Mouse (Mus musculus) thymus, postnatal 14 days (tissue): ENCODE results near the gene Tkt.
"Not testable (repeated sequence)": the region's sequence is repeated elsewhere in the genome, so short reads cannot be mapped to it uniquely, and the experiment has no call there.

ENCODE experiments used
- DNase-seq: peaks from one replicate; pipeline ENCODE4 v3.0.0; 2021

Gene Tkt

DNA sequence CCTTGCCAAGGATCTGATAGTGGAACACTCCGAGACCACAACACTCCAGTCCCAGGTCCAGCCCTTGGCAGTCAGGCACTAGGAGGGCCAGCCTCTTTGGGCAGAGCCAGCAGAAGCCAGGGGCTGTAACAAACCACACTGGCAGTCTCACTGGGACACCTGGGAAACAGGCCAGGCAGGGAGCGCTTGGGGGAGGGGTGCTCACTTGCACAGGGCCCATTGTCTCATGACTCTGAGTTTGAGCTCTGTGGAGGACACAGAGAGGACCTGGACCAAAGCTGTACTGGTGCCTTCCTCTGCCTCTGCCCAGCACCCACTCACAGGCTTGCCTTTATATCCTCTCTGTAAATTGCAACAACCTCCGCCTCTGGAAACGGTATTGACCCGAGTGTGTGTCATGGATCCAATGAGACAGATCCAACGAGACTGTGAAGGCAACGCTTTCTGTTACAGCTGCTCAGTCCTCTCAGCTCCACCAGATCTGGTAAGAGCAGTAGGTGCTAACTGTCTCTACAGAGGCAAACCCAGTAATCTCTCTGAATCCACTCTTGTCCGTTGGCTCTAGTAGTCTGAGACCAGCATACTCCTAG is at the start of gene Tkt:
Tkt (plus strand) TSS at position 229 of the 590 bp plus-strand sequence.
- DNase-seq, result peak; percentile 22

DNA sequence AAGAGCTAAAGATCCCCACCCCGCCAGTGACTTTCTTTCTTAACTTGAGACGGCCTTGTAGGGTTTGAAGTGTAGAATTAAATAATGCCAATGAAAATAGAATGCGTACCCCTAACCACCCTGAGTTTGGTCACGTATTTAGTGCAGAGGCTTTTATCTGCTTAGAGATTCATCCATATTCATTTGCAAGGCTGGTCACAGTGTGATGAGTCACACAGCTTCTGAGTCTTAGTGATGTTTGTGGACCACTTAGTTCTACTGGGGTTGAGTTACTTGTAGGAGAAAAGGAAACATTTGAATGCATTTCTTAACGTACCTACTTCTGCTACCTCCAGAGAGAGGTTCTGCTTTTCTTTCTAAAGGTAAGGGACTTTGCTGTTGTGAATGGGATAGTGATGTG is 43.2 kb upstream of the Tkt start:
- DNase-seq, result no peak

DNA sequence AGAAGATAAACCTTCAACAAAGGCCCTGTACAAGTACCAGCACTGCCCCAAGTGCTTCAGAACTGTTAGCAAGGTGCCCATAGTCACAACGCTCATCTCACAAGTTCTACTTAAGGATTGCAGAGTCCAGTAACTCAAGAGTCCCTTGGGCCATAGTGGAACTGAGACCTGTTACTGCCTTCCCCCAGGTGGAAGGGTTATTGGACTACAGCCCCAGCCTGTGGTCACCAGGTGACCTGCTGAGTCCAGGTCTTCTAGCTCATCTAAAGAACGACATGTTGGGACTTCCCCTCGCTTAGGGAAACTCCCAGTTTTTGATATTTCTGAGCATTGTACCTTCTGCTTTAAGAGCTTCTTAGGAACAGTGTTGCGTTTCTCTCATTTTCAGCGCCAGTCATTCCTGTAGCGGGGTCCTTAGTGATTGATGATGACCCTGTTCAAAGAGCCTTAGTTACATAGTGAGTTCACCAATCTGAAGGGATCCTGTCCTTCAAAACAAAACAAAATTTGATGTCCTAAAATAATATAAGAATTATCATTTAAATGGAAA is 37.9 kb upstream of the Tkt start:
- DNase-seq, result no peak

GRCm38 (mm10) chr14:30512896-30513295 is 35.3 kb upstream of the Tkt start:
- no peak for DNase-seq

- no peak for DNase-seq
Observed at GRCm38 (mm10) chr14:30515931-30516723, 32.0 kb upstream of the Tkt start.

DNA sequence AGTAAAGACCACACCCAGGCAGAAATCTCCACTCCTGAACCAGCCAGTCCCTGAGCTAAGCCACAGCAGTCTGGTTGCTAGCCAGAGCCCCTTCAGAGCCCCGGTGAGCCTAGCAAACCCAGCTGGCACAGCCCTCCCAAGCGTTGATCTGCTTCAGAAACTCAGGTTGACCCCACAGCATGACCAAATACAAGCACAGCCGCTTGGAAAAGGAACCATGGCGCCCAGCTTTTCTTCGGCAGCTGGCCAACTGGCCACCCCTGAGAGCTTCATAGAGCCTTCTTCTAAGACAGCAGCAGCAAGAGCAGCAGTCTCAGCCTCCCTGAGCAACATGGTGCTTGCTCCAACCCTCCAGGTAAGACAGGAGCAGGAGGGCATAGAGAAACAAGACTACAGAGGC is 28.8 kb upstream of the Tkt start:
- no peak for DNase-seq

DNA sequence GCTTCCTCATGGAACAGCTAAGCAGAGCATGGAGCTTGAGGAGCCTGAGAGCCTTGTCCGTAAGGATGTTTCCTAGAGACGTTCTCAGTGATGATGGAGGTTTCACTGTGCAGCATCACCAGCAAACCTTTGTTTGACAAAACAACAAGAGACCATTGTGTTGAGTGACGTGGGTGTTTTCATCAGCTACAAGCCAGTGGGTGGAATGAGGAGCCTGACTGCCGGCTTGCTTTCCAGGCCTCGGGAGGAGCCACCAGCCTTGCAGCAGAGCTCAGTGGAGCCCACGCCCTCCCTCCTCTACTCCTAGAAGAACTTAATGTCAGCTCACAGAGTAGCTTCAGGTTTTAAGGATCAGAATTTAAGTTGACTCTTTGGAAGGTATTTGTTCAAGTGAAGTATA is 24.8 kb upstream of the Tkt start:
- no peak for DNase-seq

DNA sequence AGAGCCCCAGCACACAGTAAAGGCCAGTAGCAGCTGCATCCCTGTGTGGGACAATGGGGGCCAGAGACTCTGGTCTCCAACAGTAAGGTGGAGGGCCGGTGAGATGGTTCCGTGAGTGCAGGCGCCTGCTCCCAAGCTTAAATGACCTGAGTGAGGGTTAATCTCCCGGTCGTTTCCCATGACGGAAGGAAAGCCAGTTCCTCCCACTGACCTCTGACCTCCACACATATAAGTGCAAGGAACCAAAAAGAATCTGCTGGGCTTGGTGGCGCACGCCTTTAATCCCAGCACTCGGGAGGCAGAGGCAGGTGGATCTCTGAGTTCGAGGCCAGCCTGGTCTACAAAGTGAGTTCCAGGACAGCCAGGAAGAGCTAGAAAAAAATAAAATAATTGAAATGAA is 19.8 kb upstream of the Tkt start:
- no peak for DNase-seq

GRCm38 (mm10) chr14:30528961-30529360 is 19.2 kb upstream of the Tkt start:
- DNase-seq, result no peak

DNA sequence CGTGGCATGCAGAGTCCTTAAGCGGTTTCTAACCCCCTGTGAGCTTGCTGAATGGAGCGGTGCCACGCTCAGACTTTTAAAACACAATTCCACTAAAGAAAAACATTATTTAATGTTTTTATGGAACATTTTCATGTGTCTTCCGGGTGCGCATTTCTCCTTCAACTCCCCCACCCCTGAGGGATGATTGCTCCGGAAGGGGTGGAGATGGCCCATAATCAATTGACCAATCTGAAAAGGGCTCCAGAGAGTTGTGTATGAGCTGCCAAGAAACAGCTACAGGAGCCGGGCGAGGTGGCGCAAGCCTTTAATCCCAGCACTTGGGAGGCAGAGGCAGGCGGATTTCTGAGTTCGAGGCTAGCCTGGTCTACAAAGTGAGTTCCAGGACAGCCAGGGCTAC is 18.7 kb upstream of the Tkt start:
- no peak for DNase-seq

- no peak for DNase-seq
Observed at GRCm38 (mm10) chr14:30530726-30531269, 17.4 kb upstream of the Tkt start.

GRCm38 (mm10) chr14:30531431-30531830 is 16.7 kb upstream of the Tkt start:
- no peak for DNase-seq

GRCm38 (mm10) chr14:30531896-30532295 is 16.3 kb upstream of the Tkt start:
- DNase-seq, result no peak

DNA sequence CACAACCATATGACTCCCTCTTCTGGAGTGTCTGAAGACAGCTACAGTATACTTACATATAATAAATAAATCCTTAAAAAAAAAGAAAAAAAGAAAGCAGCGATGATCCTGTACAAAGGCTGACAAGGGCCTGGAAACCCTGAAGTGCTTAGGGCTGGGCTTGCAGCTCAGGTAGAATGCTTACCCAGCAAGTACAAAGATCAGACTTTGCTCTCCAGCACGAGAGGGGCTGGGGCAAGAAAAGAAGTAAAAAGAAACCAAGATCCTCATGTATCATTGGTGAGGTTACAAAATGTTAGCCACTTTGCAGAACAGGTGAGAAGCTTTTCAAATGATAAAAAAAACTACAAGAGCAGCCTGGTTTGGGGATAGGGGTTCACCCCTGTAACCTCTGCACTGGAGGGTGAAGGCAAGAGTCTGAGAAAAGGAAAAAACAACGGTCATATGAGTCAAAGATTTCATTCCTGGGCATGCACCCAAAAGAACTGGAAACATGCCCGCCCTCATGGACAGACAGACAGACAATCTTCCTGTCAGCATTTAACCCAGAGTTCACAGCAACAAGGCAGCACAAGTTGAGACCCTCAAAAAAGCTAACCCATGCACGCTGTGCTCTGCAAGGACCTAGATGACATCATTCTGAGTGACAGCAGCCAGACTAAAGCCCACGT is 14.2 kb upstream of the Tkt start:
- no peak for DNase-seq

DNA sequence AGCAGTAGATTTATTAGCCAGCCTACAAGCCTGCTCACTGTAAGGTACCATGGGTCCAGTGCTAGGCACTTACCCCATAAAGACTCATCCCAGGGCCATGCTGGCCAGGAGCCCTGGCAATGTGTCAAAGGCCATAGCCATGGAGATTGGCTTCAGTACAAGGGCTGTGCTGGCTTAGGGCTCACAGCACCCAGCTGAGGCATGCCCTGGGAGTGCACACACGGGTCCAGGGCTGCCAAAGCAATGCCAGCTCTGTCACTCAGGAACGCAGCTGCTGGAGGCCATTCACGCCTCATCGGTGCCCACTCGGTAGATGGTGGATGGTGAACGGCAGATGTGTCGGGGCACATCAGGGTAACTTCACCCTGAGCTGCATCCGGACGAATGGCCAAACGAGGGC is 6.6 kb upstream of the Tkt start:
- DNase-seq, result no peak

DNA sequence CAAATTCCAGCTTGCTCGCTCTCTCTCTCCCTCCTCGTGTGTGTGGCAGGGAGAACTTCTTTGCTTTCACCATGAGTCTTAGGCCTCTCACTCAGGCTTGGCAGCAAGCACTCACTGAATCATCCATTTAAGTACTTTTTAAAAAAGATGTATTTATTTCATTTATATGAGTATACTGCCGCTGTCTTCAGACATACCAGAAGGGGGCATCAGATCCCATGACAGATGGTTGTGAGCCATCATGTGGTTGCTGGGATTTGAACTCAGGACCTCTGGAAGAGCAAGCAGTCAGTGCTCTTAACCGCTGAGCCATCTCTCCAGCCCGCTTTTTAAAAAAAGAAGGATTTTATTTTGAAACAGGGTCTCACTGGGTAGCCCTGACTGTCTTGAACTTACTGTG is 4.8 kb upstream of the Tkt start:
- DNase-seq, result not testable (repeated sequence)

- peak; percentile 95 for DNase-seq
Observed at GRCm38 (mm10) chr14:30548965-30549776, 1.0 kb downstream of the Tkt start.

DNA sequence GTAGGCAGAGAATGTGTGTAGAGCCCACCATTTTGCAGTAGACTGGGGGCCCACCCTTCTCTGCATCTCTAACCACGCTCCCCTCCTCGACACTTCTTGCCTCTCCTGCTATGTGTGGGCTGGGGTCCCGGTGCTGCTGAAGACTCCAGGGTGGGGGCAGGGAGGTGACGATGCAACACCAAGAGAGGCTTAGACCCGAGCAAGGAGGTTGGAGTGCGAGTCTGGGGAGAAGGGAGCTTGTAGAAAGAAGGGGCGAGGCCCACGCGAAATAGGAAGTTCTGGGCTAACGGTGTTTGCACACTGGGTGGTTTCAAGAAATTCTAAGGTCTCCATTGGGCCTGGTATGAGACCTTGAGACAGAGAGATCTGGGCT is 1.6 kb downstream of the Tkt start:
- DNase-seq, result peak; percentile 47

GRCm38 (mm10) chr14:30550232-30551070 is 2.3 kb downstream of the Tkt start:
- no peak for DNase-seq

DNA sequence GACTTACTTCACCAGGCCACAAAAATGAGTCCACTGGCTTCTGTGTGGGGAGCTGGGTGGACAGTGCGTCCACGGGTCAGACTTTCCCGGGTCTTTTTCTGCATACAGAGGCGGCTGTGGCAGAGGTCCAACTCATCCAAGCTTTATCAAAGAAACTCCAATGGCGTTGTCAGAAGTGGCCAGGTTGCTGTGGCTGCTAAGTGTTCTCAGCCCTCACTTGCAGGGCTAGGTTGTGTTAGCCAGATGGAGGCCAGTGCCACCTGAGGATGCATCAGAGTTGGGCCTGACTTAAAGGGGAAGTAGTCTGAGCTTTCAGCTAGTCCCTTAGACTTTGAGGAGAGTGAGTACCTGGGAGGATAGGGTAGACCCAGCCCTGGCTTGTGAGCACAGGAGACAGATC is 3.4 kb downstream of the Tkt start:
- no peak for DNase-seq

DNA sequence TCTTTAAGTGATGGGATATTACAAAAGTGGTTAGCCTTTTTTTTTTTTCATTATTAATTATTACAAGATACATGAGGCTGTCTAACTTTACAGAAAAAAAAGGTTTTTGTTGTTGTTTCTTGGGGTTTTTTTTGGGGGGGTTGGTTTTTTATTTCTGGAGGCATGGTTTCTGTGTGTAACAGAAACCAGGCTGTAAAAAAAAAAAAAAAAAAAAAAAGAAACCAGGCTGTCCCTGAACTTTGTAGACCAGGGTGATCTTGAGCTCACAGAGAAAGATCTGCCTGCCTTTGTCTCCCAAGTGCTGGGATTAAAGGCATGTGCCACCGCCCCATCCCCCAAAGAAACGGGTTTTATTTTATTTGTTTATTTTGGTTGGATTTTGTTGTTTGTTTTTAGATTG is 3.8 kb downstream of the Tkt start:
- DNase-seq, result no peak

GRCm38 (mm10) chr14:30553185-30553584 is 5.0 kb downstream of the Tkt start:
- no peak for DNase-seq
